In the genomic region with DNA sequence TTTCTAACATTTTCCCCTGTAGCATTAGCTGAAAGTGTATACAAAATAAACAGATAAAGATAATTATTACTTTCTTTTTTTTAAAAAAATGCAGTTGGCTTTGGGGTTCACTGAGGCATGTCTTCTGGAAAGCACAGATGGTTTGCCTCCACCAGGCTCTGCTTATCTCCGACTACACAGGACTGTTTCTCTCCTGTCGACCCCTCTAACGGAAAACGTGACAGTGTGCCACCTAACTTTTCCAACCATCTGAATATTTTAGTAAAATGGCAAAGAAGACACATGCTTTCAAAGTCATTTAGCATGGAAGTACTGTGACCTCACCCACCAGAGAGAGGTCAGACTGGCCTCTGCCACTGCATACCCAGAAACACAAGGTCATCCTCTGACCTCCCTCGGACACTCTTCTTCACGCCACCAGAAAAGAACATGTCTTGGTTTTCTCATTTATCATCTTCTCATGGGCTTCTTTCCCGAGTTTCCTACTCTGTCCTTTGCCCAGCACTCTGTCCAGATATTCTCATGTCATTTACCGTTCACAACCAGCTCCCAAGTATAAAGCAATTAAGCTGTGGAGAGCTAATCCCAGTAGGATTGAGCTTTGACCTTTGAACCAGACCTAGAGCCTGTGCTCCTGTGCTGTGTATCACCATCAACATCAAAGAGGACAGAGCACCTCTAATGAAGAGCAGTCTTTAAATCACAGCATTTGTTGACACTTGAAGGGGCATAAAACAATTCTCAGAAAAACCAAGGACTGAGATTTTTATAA, we compare ENCODE assay signal across 13 mouse cellular contexts. TPM values are rescaled to one million over a fixed set of nuclear protein-coding genes. Genes with fewer than 3 reads are reported as not detected.
DNase-seq lines count a peak whose midpoint lies in the region; ATAC-seq and TF ChIP-seq lines count a peak whose summit lies in the region.
"Had no signal": no experiment of that assay in that cellular context is flagged by ENCODE, and none has a peak within 500 bp of the region (broad histone marks: within the 10 kb centered on the region; RNA-seq: fewer than 3 reads in every experiment).

No protein-coding gene starts in this region.

- TF ChIP-seq CTCF in CH12.LX (conservative IDR thresholded peaks at IDR 0.05 in 1 of 2, IDR thresholded peaks at IDR 0.05 in 1 of 2; ENCODE audit: low read depth in 2 of 2, low read length in 2 of 2), result no peak
- TF ChIP-seq CTCF in intestine, postnatal 0 days (IDR thresholded peaks at IDR 0.05; ENCODE audit: low read depth), result no peak

- no peaks in the 10 kb centered on the region for H3K36me3 ChIP-seq in heart, embryonic 10.5 days
- H3K36me3 ChIP-seq in CH12.LX (replicated peaks in 1 of 2; ENCODE audit: control insufficient read depth in 1 of 2, insufficient read depth in 1 of 2, low read length in 1 of 2), result peaks cover 0 to 39% of the 10 kb centered on the region in 2 experiments
- no peaks in the 10 kb centered on the region; the same call in 1 of the 2 replicates for H3K36me3 ChIP-seq in intestine, postnatal 0 days (ENCODE audit: control insufficient read depth, insufficient read depth)
- no peaks in the 10 kb centered on the region for H3K36me3 ChIP-seq in liver, embryonic 15.5 days (replicated peaks)
- H3K36me3 ChIP-seq: midbrain, embryonic 12.5 days had no signal

- no peak for TF ChIP-seq RAD21 in CH12.LX (IDR thresholded peaks at IDR 0.05; ENCODE audit: low read depth, low read length)

- in situ Hi-C loops in CH12.LX (cut with MboI; ENCODE audit: low pct_ligation_motif_present, low pct_unique_long_range_greater_than_20kb, low sequenced_read_pairs), result no loop called here

- DNase-seq in heart, adult 11 months, result peak; percentile 77
- DNase-seq in heart, embryonic 10.5 days (ENCODE audit: low spot score), result no peak
- DNase-seq in CH12.LX (ENCODE audit: extremely low read depth), result no peak
- no peak for DNase-seq in layer of hippocampus, postnatal 25 days (ENCODE audit: extremely low spot score in 1 of 2, low spot score in 1 of 2)
- DNase-seq in urinary bladder, postnatal 4 days (ENCODE audit: low spot score in 2 of 2), result no peak
- DNase-seq in gastrocnemius, postnatal 14 days, result no peak
- DNase-seq: cerebellum, adult 2 months; lung, embryonic 14.5 days had no signal

- TF ChIP-seq POLR2A in CH12.LX (IDR thresholded peaks at IDR 0.05; ENCODE audit: low read depth, low read length), result no peak

- TF ChIP-seq EP300 in CH12.LX (IDR thresholded peaks at IDR 0.05; ENCODE audit: low read length), result peak; percentile 92

- WGBS in heart, embryonic 10.5 days, result 43% methylated on average over 8 of the region's 8 CpGs
- WGBS in intestine, postnatal 0 days, result 48% methylated on average over 8 of the region's 8 CpGs
- WGBS in liver, embryonic 15.5 days (ENCODE audit: insufficient replicate concordance), result 20% methylated on average over 8 of the region's 8 CpGs

- H3K4me3 ChIP-seq in heart, embryonic 10.5 days, result no peak overlapping the region
- peak overlapping the region; percentile 6 to 21 (median 21) for H3K4me3 ChIP-seq in CH12.LX (replicated peaks in 1 of 3; ENCODE audit: low read depth in 2 of 3, low read length in 2 of 3, poor library complexity in 1 of 3)
- H3K4me3 ChIP-seq in intestine, postnatal 0 days (ENCODE audit: low read depth, low read length), result no peak overlapping the region
- H3K4me3 ChIP-seq in liver, embryonic 15.5 days (replicated peaks), result 0 out of 2 replicates have a peak overlapping the region, but pooled peaks have one; percentile 1
- H3K4me3 ChIP-seq: layer of hippocampus, adult 2 months; midbrain, embryonic 12.5 days had no signal

- H3K9ac ChIP-seq in CH12.LX (ENCODE audit: insufficient read depth, low read depth), result peak overlapping the region; percentile 58
- H3K9ac ChIP-seq in intestine, postnatal 0 days (ENCODE audit: low read depth, low read length), result no peak overlapping the region
- H3K9ac ChIP-seq in liver, embryonic 15.5 days, result peak overlapping the region; percentile 23; the same call in 1 of the 2 replicates
- H3K9ac ChIP-seq: lung, embryonic 14.5 days; midbrain, embryonic 12.5 days had no signal

- peak overlapping the region; percentile 99 for H3K4me2 ChIP-seq in CH12.LX (ENCODE audit: insufficient read depth, low read depth, poor library complexity, severe bottlenecking)
- 0 out of 2 replicates have a peak overlapping the region, but pooled peaks have one; percentile 6 for H3K4me2 ChIP-seq in intestine, postnatal 0 days (replicated peaks; ENCODE audit: low read depth)
- H3K4me2 ChIP-seq in liver, embryonic 15.5 days, result peak overlapping the region; percentile 36
- H3K4me2 ChIP-seq: heart, embryonic 11.5 days; lung, embryonic 14.5 days; midbrain, embryonic 12.5 days had no signal

- ATAC-seq in intestine, postnatal 0 days, result peak; percentile 53
- 0 out of 2 replicates have a peak, but pooled peaks have one; percentile 20 for ATAC-seq in liver, embryonic 15.5 days (ENCODE audit: insufficient read depth)

- H3K27ac ChIP-seq in heart, embryonic 10.5 days, result no peak overlapping the region
- H3K27ac ChIP-seq in CH12.LX (ENCODE audit: insufficient read depth, low read depth), result peak overlapping the region; percentile 95
- H3K27ac ChIP-seq in intestine, postnatal 0 days (ENCODE audit: low read depth, low read length), result peak overlapping the region; percentile 54; the same call in 1 of the 2 replicates
- peak overlapping the region; percentile 81 for H3K27ac ChIP-seq in liver, embryonic 15.5 days (replicated peaks)
- H3K27ac ChIP-seq: midbrain, embryonic 12.5 days had no signal

- no peaks in the 10 kb centered on the region for H3K27me3 ChIP-seq in heart, embryonic 10.5 days (ENCODE audit: insufficient read depth, poor library complexity, severe bottlenecking)
- H3K27me3 ChIP-seq in CH12.LX (replicated peaks), result no peaks in the 10 kb centered on the region
- no peaks in the 10 kb centered on the region for H3K27me3 ChIP-seq in intestine, postnatal 0 days (replicated peaks; ENCODE audit: control insufficient read depth, insufficient read depth, low read length)
- H3K27me3 ChIP-seq in liver, embryonic 15.5 days, result no peaks in the 10 kb centered on the region
- H3K27me3 ChIP-seq: midbrain, embryonic 12.5 days had no signal

- peaks cover 56% of the 10 kb centered on the region for H3K4me1 ChIP-seq in heart, embryonic 10.5 days
- peaks cover 41 to 95% of the 10 kb centered on the region in 2 experiments for H3K4me1 ChIP-seq in CH12.LX (ENCODE audit: control insufficient read depth in 1 of 2, insufficient read depth in 2 of 2)
- H3K4me1 ChIP-seq in intestine, postnatal 0 days (replicated peaks; ENCODE audit: control insufficient read depth, insufficient read depth, low read length), result peaks cover 36% of the 10 kb centered on the region
- peaks cover 96% of the 10 kb centered on the region for H3K4me1 ChIP-seq in liver, embryonic 15.5 days (replicated peaks)
- H3K4me1 ChIP-seq: midbrain, embryonic 12.5 days had no signal

- intact Hi-C loops in gastrocnemius, postnatal 14 days (cut with DNase I; ENCODE audit: low total_unique reads), result loop anchor here (10.0 kb wide), 1 partner anchor 202 kb away; no protein-coding TSS in a partner anchor

- dilution Hi-C loops in CH12.LX (cut with MboI; ENCODE audit: extremely low pct_ligation_motif_present, extremely low pct_unique_long_range_greater_than_20kb, low sequenced_read_pairs), result no loop called here

- no peaks in the 10 kb centered on the region for H3K9me3 ChIP-seq in heart, embryonic 10.5 days
- H3K9me3 ChIP-seq in CH12.LX (replicated peaks; ENCODE audit: low read length), result no peaks in the 10 kb centered on the region
- no peaks in the 10 kb centered on the region for H3K9me3 ChIP-seq in intestine, postnatal 0 days (ENCODE audit: control insufficient read depth)
- H3K9me3 ChIP-seq in liver, embryonic 15.5 days (replicated peaks), result no peaks in the 10 kb centered on the region
- H3K9me3 ChIP-seq: midbrain, embryonic 12.5 days had no signal

- H3K79me2 ChIP-seq in CH12.LX (replicated peaks; ENCODE audit: control insufficient read depth, extremely low read depth, insufficient read depth, poor library complexity, severe bottlenecking), result peaks cover 92% of the 10 kb centered on the region

TF ChIP-seq in CH12.LX, 34 proteins besides CTCF, POLR2A, EP300 and RAD21 (continues in another document):
- TF ChIP-seq NRF1 (IDR thresholded peaks at IDR 0.05; ENCODE audit: low read depth, low read length), result no peak
- TF ChIP-seq CHD2 (IDR thresholded peaks at IDR 0.05; ENCODE audit: low read length), result peak; percentile 26; the same call in 1 of the 2 replicates
- peak; percentile 99 for TF ChIP-seq BHLHE40 (IDR thresholded peaks at IDR 0.05; ENCODE audit: low read depth, low read length)
- no peak for TF ChIP-seq ELF1 (IDR thresholded peaks at IDR 0.05; ENCODE audit: low read depth, low read length)
- TF ChIP-seq MEF2A (IDR thresholded peaks at IDR 0.05; ENCODE audit: borderline replicate concordance, low read depth, low read length), result peak; percentile 78
- TF ChIP-seq UBTF (IDR thresholded peaks at IDR 0.05; ENCODE audit: low read depth, low read length), result no peak
- TF ChIP-seq USF1 (IDR thresholded peaks at IDR 0.05; ENCODE audit: low read depth, low read length), result no peak
- TF ChIP-seq JUN (IDR thresholded peaks at IDR 0.05; ENCODE audit: insufficient read depth, low read depth, low read length), result peak; percentile 89
- peak; percentile 68 for TF ChIP-seq ZNF384 (IDR thresholded peaks at IDR 0.05; ENCODE audit: low read depth, low read length)
- TF ChIP-seq E2F4 (IDR thresholded peaks at IDR 0.05; ENCODE audit: insufficient replicate concordance, low read depth, low read length), result no peak
- no peak for TF ChIP-seq POLR2AphosphoS2 (IDR thresholded peaks at IDR 0.05; ENCODE audit: low read depth, low read length)
- peak; percentile 79; the same call in 1 of the 2 replicates for TF ChIP-seq MYC (IDR thresholded peaks at IDR 0.05; ENCODE audit: low read depth, low read length)
- TF ChIP-seq MAFK (IDR thresholded peaks at IDR 0.05; ENCODE audit: insufficient replicate concordance, low read length), result 0 out of 2 replicates have a peak, but pooled peaks have one; percentile 22
- peak; percentile 89 for TF ChIP-seq SIN3A (IDR thresholded peaks at IDR 0.05; ENCODE audit: low read length)
- peak; percentile 84 for TF ChIP-seq MAX (IDR thresholded peaks at IDR 0.05; ENCODE audit: low read length)
- peak; percentile 63; the same call in 1 of the 2 replicates for TF ChIP-seq TCF12 (IDR thresholded peaks at IDR 0.05; ENCODE audit: low read depth, low read length)
- no peak for TF ChIP-seq ZKSCAN1 (IDR thresholded peaks at IDR 0.05; ENCODE audit: borderline replicate concordance, low read depth, low read length)

RNA-seq across cellular contexts. Expression of gene B3gnt2, which starts 13.6 kb away (rescaled TPM):
- 2.6 and 2.9 TPM in 2 replicates for polyA plus RNA-seq in heart, embryonic 10.5 days (2016; fragmentation: Nextera tagmentation; extraction: Ambion mirVana)
- total RNA-seq in CH12.LX (2012; rRNA removed) (74.6 and 77.4 TPM in 2 replicates), CH12.LX (2014; rRNA removed) (62.2 and 75.2 TPM in 2 replicates)
- polyA plus RNA-seq in CH12.LX (2012; ENCODE audit: insufficient read length, low read depth), result 96.0 and 111 TPM in 2 replicates
- polyA plus RNA-seq in intestine, postnatal 0 days (2015; fragmentation: Nextera tagmentation; extraction: Ambion mirVana), result 13.8 and 15.1 TPM in 2 replicates
- 5.3 TPM in 2 replicates for polyA plus RNA-seq in liver, embryonic 15.5 days (2015; fragmentation: Nextera tagmentation; extraction: Ambion mirVana)
- 10 to 100 TPM; 13.6 to 15.9 TPM for total RNA-seq in layer of hippocampus, postnatal 25 days (2021)
- total RNA-seq in gastrocnemius, postnatal 14 days (2021), result 1 to 10 TPM; 4.4 to 5.7 TPM

Comparison
In these comparisons a context has a peak if more than half of its experiments do, and no peak if none do; other contexts are left out.
1. H3K4me3 ChIP-seq: peak in CH12.LX (3 of 3) and liver, embryonic 15.5 days (single experiment); none in heart, embryonic 10.5 days (single experiment) and intestine, postnatal 0 days (single experiment).
2. H3K4me2 ChIP-seq: peak in every context shown above with its lines; median percentile 99 in CH12.LX; 36 in liver, embryonic 15.5 days; 6 in intestine, postnatal 0 days.